Mouse (Mus musculus) NIH3T3 (cell line): ENCODE measurements around the gene Meaf6.
A peak's percentile ranks its signal among the peaks of the same experiment; 100 is the strongest.

Experiments used
- DNase-seq: peaks from one replicate; pipeline ENCODE4 v3.0.0-alpha.2; 2012; ENCODE audit warnings: low read depth

Meaf6 gene

DNA sequence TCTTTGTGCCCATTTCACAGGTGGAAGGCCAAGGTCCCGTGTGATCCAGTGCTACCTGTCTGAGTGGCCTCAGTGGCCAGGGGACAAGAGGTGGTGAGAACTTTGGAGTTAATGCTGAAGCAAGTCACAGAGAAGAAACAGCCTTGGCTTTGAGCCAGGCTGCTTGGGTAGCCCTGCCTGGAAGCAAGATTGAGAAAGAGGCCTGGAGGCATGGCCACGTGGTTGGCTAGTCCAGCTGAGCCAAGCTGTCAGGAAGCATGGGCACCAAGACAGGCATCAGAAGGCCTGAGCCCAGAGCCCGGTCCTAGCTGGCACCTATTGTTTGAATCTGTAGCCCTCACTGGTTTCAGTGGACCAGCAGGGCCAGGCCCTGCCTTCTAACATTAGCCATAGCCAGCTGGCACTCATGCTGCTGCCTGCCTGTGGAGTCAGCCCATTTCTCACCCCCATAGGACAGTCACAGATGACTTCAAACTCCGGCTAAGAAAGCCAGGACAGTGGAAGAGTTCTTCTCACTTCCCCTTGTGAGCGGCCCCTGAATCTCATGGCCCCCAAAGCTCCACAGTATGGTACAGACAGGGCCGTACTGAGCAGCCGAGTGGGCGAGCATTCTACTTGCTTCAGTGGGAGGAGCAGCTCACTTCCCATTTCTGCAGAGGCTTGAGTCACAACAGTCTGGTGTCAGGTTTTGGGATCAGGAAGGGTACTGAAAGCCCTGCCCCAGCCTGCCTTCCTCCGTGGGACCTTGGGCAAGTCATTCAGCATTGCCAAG is 31.3 kb downstream of the Meaf6 start:
- DNase-seq: peak; percentile 95

DNA sequence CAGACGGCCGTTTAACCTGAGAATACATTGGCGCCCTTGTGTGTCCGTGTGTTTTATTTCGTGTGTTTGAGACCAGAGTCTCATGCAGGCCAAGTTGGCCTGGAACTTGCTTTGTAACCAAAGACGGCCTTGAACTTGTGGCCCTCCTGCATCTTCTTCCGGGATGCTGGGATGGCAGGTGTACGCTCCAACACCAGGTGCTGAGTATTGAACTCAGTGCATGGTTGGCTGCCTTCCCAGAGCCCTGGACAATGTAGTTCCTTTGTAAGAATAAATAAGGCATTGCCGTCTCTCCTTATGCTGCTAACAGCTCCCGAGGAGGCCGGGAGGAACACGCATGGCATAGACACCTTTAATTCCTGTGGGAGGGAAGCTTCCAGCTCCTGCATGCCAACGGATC is 32.0 kb downstream of the Meaf6 start:
- no peak for DNase-seq

DNA sequence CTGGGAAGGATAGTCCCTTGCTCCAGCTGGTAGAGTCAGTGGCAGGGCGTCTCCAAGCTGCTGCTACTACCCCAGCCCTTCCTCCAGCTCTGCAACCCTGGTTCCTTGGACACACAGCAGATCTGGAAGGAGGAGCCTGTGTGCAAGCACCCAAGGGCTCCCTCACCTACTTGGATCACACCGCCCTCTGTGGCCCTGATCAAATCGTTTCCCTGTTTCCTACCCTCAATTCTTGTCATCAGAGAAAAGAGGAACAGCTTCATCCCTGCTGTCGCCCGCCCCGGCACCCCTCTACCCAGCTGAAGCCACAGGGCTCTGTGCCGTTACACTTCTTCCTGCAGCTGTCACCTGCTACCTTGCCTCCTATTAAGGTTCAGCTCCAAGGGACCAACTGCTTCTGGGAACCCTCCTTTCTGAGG is 33.0 kb downstream of the Meaf6 start:
- no peak for DNase-seq

DNA sequence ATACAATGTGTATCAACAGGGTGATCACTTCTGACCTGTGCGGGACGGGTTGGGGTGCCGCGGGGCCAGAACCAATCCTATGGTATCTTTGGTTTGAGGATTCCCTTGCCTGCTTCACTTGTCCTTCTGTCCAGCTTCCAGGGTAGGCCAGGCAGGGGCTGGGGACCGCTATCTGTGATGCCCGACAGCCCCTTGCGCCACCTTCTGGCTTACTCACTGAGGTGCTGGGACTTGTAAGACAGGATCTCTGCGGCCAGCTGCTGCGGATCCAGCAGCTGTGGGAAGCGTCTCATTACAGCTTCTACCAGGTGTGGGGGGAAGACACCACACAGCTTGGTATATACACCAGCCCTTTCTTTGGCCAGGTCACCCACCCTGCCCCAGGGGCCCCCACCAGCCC is 34.1 kb downstream of the Meaf6 start:
- no peak for DNase-seq

DNA sequence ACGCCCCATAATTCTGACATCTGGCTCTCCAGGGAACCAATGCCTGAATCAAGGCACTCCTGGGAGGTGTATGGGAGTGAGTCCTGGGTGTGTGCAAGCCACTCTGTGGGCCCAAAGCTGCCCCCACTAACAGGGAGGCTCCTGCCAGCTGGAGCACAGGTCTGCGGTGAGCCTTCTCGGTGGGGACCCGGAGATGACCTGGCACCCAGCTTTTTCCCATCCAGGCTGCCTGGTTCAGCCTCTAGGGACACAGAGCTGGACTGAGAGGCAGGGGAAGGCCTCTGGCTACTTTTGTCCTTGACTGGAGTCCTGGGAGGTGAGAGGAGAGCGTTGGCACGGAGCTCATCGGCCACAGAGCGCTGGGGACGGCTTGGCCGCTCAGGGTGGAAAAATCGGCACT is 34.8 kb downstream of the Meaf6 start:
- DNase-seq: no peak

DNA sequence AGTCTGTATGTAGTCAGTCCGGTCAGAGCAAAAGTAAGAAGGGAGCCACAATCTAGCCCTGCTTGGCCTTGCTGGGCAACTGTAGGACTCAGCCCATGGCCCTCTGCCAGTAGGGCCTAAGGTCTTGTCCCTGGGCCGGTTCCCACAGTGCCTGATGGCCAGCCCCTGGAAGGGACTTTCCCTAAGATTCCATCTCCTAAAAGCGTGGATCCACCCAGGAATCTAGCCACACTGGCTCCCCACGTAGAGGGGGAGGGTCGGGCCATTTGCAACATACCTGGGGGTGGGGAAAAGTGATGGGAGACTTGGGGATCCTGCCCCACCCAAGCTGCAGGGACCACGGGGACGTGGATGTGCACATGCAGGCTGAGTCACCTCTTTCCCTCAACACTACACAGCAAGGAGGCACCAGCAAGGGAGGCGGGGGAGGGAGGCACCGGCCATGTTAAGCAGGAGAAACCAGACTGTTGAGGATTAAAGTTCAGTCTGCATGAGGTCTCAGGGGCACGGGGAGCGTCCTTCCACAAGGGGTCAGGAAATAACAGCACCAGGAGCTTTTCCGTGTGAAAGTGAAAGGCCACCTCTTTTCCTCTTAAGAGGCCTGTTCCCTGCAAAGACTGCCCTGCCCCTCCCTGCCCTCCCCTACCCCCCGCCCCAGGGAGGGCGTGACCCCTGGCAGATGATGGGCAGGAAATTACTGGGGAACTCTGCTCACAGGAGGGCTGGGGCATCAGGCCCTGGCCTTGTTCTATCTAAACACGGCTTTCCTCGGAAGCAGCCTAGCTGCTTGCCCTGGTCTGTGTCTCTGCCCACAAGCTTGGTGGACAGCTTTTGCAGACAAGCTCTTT is 37.7 kb downstream of the Meaf6 start:
- peak; percentile 86 for DNase-seq

DNA sequence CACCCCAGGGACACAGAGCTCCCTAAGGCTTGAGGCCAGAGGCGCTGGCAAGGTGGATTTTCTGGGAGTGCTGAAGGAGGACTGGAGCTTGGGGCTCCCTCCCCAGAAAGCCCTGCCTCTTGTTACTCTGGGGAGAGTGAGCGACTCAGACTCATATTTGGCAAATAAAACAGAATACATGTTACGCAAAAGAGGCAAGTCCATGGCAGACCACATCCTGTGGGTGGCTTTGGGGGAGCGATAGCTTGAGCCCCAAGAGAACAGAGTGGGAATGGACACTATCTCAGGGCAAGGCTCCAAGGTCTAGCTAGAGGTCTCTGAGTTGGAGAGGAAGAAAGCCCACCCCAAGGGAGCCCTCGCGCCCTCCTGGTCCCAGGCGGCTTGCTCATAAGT is 38.3 kb downstream of the Meaf6 start:
- DNase-seq: peak; percentile 86

DNA sequence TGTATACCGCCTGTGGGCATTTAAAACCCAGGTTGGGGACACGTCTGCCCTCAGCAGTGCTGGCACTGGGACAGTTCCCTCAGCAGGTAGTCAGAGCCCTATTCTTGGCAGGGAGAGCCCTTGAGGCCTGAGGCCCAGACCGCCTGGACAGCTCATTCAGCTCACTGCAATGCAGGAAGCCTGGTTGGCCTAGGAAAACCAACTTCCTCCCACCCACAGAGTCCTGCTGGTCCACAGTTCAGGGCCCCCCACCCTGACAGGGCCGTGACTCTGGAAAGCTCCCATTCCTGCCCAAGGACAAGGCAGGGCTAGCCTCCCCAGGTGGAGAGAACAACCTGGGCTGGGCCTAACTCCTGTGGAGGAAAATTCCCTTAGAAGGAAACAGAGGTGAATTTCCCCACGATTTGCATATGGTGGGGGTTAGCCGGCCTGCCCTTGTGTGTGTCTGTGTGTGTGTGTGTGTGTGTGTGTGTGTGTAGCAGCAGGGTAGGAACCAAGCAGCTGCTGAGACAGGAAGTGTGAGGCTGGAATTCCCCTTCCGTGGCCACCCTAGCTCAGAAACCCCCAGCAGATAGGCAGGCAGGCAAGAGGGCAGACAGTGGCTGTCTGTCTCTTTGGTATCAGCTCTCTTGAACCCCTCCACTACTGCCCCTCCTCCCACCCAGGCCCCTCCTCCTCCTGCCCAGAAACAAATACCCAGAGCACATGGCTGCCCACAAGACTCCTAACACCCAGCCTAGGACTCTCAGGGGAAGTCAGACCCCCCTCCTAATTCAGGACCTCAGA is 39.7 kb downstream of the Meaf6 start:
- DNase-seq: peak; percentile 68

DNA sequence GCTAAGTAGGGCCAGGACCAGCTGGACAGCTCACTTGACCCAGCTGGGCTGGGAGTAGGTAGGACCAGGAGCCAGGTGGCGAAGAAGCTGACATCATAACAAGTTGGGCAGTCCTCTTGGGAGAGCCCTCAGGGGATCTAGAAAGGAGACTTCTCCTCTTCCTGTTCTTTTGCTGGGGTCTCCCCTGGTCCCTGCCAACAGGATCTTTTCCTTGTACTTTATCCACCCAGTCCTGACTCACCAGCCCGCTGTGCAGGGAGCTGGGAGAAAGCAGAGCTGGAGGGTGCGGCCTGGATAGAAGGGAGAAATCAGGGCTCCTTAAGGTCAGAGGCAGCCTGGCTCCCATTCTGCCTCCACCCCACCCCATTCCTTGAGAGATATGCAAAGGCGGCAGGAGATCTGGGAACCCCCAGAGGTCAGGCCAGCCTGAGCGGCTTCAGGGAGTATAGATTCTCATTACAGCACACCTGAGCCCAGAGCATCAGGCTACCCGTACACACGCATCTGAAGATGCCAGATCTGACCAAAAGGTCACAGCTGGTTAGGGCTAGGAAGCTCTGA is 40.5 kb downstream of the Meaf6 start:
- DNase-seq: peak; percentile 55

DNA sequence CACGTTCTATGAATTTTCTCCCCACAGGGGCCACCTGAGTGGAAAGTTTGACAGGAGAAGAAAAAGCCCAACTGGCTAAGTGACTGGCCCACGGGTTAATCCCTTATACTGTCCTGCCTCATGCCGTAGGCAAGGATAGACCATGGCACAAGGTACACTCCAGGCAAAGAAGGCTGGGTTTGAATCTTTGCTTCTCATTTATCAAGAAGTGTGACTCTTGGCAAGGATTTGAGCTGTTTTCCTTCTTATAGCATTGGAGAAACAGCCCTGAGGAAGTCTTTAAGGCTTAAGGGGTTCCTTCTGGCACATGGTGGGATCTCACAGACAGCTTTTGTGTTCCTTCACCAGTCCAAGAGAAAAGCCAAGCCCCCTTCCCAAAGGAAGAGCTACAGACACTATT is 41.3 kb downstream of the Meaf6 start:
- no peak for DNase-seq

DNA sequence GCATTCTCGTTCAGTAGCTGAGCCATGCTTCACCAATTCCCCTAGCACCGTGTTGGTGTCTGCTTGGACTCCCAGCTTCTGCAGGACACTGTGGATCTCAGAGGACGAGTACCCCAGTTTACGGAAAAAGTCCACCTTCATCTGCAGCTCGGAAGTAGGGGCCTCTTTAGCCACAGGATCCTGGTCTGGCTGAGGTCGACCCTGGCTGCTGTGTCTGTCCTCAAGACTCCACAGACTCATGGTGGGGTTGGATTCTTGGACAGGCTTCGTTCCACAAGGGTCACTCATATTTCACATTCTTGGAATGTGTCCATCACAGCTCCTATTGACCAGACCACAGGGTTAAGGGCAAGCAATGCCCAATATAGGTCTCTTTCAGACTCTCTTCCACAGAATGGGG is 41.8 kb downstream of the Meaf6 start:
- no peak for DNase-seq

DNA sequence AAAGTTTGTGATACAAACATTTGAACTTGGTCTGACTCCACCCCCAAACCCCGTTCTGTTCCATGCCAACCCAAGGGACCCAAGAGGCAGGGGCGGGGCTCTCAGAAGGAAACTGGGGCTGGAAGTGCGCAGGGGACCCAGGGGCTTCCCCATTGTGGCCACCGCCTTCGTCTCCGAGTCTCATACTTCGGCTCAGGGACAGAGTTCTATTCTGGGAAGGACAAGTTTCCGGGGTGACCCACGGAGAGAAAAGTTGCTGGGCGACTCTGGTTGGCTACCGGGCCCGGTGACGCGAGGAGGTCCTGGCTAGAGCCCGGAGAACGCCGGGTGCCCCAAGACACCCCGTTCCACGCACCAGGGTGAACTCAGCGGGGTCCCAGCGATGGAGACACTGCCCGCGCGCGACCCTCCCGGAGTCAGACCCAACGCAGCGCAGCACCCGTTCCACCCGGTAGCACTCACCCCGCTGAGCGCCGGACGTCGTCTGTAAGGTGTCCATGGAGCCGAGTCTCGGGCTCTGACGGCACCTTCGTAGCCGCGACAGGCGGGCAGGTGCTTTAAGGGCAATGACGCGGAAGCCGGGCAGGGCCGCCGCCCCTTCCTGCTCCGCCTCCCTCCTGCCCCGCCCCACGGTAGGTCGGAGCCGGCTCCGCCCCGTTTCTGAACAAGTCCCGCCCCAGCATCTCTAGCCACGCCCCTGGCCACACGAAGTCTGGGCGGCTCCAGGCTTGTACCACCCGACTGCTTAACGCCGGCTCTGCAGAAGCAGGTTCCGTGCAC is 42.6 kb downstream of the Meaf6 start, which contains the start of gene Zc3h12a:
Zc3h12a (minus strand) TSS at position 536 of the 780 bp plus-strand sequence.
- DNase-seq: peak; percentile 96

DNA sequence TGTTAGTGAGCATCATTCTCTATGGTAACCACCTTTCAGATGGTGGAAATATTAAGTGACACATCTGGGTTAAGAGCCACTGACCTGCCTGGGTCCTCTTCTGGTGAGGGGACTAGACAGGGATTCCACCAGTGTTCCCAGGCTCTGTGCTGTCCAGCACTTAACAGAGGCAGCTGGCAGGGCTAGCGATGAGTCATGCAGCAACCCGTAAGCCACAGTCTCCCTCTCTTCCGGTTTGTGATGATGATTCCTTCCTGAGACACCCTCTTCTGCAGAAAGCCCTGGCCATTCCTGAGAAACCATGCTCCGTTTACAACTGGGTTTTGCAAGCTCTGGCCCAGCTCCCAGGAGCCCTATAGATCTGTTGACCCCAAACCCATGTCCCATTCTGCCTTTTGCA is 46.6 kb downstream of the Meaf6 start:
- peak; percentile 91 for DNase-seq

DNA sequence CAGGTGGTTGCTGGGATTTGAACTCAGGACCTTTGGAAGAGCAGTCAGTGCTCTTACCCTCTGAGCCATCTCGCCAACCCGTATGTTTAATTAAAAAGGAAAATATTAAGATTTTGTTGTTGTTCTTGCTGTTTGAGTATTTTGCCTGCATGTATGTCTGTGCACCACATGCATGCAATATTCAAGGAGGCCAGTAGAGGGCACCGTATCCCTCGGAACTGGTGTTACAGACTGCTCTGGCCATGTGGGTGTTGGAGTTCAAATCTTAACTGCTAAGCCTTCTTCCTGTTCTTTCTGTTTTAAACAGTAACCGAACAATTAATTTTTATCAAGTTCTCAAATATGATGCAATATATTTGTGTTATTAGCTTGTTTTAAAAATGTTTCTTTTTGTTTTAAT is 47.5 kb downstream of the Meaf6 start:
- peak; percentile 88 for DNase-seq

DNA sequence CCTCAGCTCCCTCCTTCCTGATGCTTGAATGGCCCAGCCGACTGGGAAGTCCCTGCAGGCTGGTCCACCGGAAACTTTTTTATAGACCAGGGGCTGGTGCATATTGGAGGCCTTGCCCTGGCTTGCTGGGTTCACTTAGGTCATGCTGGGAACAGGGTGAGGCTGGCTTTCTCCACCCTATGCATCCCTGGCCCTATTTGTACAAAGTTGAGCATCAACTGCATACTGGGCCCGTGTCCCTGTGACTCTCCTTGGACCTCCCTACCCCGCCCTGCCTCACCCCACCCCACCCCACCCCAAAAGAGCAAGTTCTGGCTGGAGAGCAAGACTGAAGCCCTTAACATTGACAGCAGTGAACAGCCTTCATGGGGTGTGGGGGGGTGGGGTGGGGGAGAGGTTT is 49.3 kb downstream of the Meaf6 start:
- DNase-seq: no peak

DNA sequence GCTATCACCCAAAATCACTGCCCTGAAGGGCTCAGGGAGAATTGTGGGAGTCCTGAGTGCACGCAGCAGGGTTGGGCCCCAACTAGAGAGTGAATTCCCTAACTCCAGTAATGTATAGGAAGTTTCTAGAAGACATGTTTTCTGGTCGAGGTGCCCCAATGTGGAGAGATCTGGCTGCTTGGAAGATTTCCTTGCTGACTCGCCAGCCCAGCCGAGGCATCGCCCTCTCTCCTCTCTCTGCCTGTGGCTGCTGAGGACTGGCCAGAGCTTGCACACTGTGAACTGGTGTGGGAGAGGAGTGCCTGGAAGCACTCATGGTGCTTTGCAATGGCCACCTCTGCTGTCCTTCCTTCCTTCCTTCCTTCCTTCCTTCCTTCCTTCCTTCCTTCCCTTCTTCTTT is 49.7 kb downstream of the Meaf6 start:
- peak; percentile 75 for DNase-seq

DNA sequence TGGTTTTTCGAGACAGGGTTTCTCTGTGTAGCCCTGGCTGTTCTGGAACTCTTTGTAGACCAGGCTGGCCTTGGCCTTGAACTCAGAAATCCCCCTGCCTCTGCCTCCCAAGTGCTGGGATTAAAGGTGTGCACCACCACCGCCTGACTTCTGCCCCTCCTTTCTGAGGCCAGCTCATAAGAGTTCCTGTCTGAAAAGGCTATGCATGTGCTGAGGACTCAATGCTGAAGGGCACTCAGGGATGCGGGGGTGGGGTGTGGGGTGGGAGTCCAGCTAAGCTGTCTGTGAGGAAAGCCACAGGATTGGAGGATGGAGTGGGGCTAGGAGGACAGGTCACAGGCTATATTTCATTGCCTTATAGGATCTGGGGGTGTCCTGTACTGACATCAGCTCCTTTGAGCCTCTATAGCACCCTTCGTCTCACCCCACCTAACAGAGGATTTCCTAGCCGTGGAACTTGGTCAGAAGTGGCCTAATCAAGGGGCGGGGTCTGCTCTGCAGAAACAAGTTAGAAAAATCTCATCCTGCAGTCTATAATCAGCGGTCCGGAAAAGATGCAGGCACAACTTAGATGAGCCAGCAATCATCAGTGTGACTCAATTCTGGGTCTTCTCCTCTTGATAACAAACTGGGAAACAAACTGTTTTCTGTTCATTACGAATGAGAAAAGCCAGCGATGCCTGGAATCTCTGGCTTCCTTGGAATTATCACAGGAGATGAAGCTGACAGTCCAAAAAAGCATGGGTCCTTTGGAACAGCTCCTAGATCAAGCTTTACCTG is 50.3 kb downstream of the Meaf6 start:
- DNase-seq: no peak

DNA sequence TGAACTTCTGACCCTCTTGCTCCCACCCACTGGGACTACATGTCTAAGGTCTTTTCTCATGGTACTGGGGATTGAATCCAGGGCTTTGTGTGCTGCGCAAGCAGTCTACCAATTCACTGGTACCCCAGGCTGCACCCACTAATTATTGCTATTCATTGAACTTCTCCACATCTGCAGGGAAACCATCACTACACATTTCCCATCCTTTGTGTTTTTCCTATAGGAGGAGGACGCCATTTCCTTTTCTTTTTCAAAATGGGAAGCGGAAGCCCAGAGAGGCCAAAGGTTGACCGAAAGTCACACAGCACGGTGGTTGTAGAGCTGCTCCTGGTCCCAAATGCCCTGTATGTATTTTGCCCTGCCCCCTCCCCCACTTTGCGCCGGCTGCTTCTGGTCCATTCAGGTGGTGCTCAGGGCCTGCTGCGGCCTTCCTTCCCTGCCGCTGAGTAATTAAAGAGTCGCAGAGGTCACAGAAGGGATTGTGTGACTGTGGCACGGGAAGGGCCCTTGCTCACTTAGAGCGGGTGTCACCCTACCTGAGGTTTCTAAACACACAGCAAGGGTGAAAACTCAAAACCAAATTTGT is 51.5 kb downstream of the Meaf6 start:
- no peak for DNase-seq

DNA sequence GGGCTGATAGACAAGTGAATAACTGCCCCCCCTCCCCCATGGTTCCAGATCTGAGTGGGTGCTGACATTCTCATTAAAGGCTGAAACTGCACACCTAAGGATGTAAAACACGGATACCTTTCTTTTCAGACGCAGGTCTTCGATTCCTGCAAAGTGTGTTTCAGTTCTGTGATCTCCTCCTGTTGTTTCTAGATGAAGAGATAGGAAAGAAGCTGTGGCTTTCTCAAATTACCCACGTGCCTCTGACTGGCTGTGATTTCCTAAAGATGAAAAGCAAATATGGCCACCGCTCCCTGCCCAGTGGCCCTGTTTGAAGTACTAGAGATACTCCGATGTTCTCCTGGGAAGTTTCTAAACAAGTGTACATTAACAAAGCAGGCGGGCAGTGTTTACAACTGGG is 53.4 kb downstream of the Meaf6 start:
- DNase-seq: no peak

DNA sequence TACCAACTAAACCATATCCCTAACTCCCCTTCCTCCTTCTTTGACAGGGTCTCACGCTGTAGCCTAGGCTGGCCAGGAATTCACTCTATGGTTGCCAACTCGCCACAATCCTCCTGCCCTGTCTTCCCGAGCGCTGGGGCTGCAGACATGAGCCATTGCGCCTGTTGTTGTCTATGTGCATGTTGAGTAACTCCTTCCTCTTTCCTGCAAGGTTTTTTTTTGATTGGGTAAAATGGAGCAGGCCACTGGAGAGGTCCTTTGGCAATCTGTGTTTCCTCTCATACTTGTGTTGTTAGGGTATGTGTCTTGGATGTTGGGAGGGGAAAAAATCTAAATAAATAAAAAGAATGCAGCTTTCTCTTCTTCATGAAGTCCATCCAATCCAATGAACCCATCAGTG is 59.3 kb downstream of the Meaf6 start:
- DNase-seq: no peak
